Mouse (Mus musculus): ENCODE measurements around the gene Zfp62. TPM values are rescaled to one million over a fixed set of nuclear protein-coding genes. Genes with fewer than 3 reads are reported as not detected.
"Not testable (repeated sequence)": the region's sequence is repeated elsewhere in the genome, so short reads cannot be mapped to it uniquely, and the experiment has no call there.

Gene Zfp62
- polyA plus RNA-seq, 1 experiment from 2014 or later = 33.9 TPM

DNA sequence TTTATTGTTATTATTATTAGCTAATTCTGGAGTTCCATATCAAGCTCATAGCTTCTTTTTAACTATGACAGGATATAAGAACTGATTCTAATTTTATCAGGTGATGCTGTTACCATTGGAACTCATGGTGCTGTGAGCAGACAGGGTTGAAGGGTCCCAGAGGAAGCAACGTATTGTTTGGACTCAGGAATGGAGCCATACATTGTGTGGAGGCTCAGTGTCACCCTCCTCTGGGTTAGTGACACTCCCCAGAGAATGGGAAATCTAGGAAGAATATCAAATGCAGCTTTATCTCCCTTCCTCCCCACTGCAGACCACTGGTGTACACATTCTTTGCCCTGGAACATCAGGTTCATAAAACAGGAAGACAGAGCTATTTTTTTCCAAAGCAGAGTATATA lies 19.9 kb upstream of the Zfp62 start:
- H3K9ac ChIP-seq (ENCODE audit: low read depth, low read length) = no peak overlapping the region
- no peak overlapping the region for H3K4me3 ChIP-seq (ENCODE audit: low read depth, low read length)
- no peaks in the 10 kb centered on the region for H3K36me3 ChIP-seq (ENCODE audit: control insufficient read depth, insufficient read depth, low read length)
- H3K27ac ChIP-seq (ENCODE audit: low read depth, low read length) = no peak overlapping the region
- no peak overlapping the region for H3K4me2 ChIP-seq
- no peaks in the 10 kb centered on the region for H3K9me3 ChIP-seq (replicated peaks; ENCODE audit: control insufficient read depth, low read length)
- H3K4me1 ChIP-seq (ENCODE audit: control insufficient read depth, insufficient read depth, low read length) = no peaks in the 10 kb centered on the region
- no peak for ATAC-seq (replicated peaks; ENCODE audit: insufficient number of reproducible peaks, low FRiP score, low TSS enrichment)
- WGBS (ENCODE audit: insufficient replicate concordance) = 40% methylated on average over 1 of the region's 1 CpGs
- H3K27me3 ChIP-seq (ENCODE audit: control insufficient read depth, insufficient read depth, low read length) = no peaks in the 10 kb centered on the region

DNA sequence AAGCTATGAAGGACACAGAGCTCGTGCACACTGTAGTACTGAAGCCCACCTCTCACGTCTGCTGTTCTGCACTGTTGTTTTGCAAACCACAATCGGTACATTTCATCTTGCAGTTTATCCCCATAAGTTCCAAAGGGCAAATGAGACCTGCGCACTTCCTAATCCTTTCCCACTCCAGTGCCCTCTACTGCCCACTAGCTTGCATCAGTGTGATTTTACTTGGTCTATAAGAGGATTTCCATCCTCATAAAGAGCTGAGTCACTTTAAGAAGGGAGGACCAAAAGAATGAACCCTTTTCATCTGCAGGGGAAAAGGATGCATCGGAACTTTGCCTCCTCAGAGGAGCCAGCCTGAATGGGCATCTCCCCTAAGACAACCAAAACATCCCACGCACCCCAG lies 16.6 kb upstream of the Zfp62 start:
- H3K4me1 ChIP-seq (ENCODE audit: control insufficient read depth, insufficient read depth, low read length) = no peaks in the 10 kb centered on the region
- no peak overlapping the region for H3K27ac ChIP-seq (ENCODE audit: low read depth, low read length)
- H3K4me2 ChIP-seq = no peak overlapping the region
- H3K36me3 ChIP-seq (ENCODE audit: control insufficient read depth, insufficient read depth, low read length) = no peaks in the 10 kb centered on the region
- no peaks in the 10 kb centered on the region for H3K9me3 ChIP-seq (replicated peaks; ENCODE audit: control insufficient read depth, low read length)
- H3K27me3 ChIP-seq (ENCODE audit: control insufficient read depth, insufficient read depth, low read length) = no peaks in the 10 kb centered on the region
- no peak overlapping the region for H3K9ac ChIP-seq (ENCODE audit: low read depth, low read length)
- ATAC-seq (replicated peaks; ENCODE audit: insufficient number of reproducible peaks, low FRiP score, low TSS enrichment) = no peak
- whole genome bisulfite sequencing (ENCODE audit: insufficient replicate concordance) = 81% methylated on average over 6 of the region's 6 CpGs
- no peak overlapping the region for H3K4me3 ChIP-seq (ENCODE audit: low read depth, low read length)

DNA sequence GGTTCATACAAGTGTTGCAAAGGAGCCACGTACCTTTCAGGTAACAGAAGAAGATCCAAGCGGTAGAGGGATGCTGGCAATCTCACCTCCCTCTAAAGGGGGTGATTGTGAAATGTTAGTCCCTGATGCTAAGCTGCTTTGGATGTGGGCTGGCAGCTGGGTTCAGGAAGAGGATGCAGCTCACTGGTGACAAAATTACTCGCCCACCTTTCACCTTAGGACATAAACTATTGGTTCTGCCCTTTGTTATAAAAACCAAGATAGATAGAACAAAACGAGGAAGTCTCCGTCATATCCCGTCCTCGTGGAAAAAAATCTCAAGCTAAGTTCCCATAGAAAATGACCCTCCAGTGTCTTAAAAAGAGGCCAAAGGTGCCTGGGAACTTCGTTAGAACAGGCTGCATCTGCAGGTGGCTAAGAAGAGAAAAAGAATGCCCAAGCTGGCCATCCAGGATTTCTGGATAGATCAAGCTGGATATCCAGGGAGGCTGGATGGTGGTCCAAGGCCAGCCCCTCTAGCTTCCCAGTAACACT lies 16.1 kb upstream of the Zfp62 start, which contains the start of gene Btnl9:
Gene Btnl9 (minus strand): TSS at position 205 of the 534 bp plus-strand sequence.
- no peak within 1 kb of the TSS for H3K27ac ChIP-seq (ENCODE audit: low read depth, low read length)
- WGBS (ENCODE audit: insufficient replicate concordance) = 66% methylated on average over 8 of the region's 8 CpGs
- ATAC-seq (replicated peaks; ENCODE audit: insufficient number of reproducible peaks, low FRiP score, low TSS enrichment) = no peak

DNA sequence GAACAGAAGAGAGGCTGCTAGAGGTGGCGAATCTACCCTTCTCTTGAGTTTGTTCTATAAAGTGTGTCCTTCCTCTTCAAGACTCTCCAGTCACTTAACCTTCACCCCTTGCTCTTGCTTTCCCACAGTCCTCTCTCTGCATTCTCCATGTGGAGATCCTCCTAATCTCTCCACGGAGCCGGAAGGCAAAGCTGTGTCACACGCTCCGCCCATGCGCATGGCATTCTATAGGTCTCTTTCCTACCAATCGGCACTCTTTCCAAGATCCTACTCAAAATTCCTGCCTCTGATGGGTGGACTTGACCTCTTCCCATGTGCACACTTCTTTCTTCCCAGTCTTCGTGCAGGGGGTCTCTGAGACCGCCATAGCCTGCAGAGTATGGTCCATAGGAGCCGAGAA lies 15.4 kb upstream of the Zfp62 start:
- Histone ChIP-seq H3K27ac (ENCODE audit: low read depth, low read length) (no peak overlapping the region), H3K9me3 (replicated peaks; ENCODE audit: control insufficient read depth, low read length) (no peaks in the 10 kb centered on the region), H3K9ac (ENCODE audit: low read depth, low read length) (no peak overlapping the region), H3K36me3 (ENCODE audit: control insufficient read depth, insufficient read depth, low read length) (no peaks in the 10 kb centered on the region), H3K27me3 (ENCODE audit: control insufficient read depth, insufficient read depth, low read length) (no peaks in the 10 kb centered on the region), H3K4me1 (ENCODE audit: control insufficient read depth, insufficient read depth, low read length) (no peaks in the 10 kb centered on the region), H3K4me2 (no peak overlapping the region), H3K4me3 (ENCODE audit: low read depth, low read length) (no peak overlapping the region)
- WGBS (ENCODE audit: insufficient replicate concordance) = 67% methylated on average over 10 of the region's 10 CpGs
- ATAC-seq (replicated peaks; ENCODE audit: insufficient number of reproducible peaks, low FRiP score, low TSS enrichment) = no peak

More for the DNA sequence above, 16.1 kb upstream of the Zfp62 start, which contains the start of gene Btnl9:
- no peaks in the 10 kb centered on the region for H3K36me3 ChIP-seq (ENCODE audit: control insufficient read depth, insufficient read depth, low read length)
- H3K9ac ChIP-seq (ENCODE audit: low read depth, low read length) = no peak within 1 kb of the TSS
- H3K9me3 ChIP-seq (replicated peaks; ENCODE audit: control insufficient read depth, low read length) = no peaks in the 10 kb centered on the region
- H3K4me3 ChIP-seq (ENCODE audit: low read depth, low read length) = no peak within 1 kb of the TSS
- no peak within 1 kb of the TSS for H3K4me2 ChIP-seq
- no peaks in the 10 kb centered on the region for H3K27me3 ChIP-seq (ENCODE audit: control insufficient read depth, insufficient read depth, low read length)
- no peaks in the 10 kb centered on the region for H3K4me1 ChIP-seq (ENCODE audit: control insufficient read depth, insufficient read depth, low read length)

DNA sequence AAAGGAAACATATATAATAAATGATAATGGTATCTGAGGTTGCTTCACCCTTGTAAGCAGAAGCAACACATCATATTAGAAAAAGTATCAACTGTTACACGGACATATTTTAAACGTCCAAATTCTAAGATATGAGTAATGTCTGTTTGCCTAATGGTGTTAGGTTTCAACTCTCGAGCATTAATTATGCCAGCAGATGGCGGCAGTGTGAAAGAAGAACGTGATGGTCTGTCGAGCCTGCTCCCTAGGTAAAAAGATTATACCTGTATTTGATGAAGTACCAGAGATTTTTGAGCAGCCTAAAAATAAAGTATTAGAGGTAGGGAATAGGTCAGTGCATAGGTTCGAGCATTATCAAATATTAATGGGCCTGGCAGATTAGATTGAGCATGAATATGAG lies 13.4 kb upstream of the Zfp62 start:
- no peaks in the 10 kb centered on the region for H3K36me3 ChIP-seq (ENCODE audit: control insufficient read depth, insufficient read depth, low read length)
- H3K9ac ChIP-seq (ENCODE audit: low read depth, low read length) = no peak overlapping the region
- no peak overlapping the region for H3K4me3 ChIP-seq (ENCODE audit: low read depth, low read length)
- no peaks in the 10 kb centered on the region for H3K9me3 ChIP-seq (replicated peaks; ENCODE audit: control insufficient read depth, low read length)
- no peaks in the 10 kb centered on the region for H3K4me1 ChIP-seq (ENCODE audit: control insufficient read depth, insufficient read depth, low read length)
- H3K4me2 ChIP-seq = no peak overlapping the region
- H3K27me3 ChIP-seq (ENCODE audit: control insufficient read depth, insufficient read depth, low read length) = no peaks in the 10 kb centered on the region
- 5% methylated on average over 7 of the region's 7 CpGs for WGBS (ENCODE audit: insufficient replicate concordance)
- H3K27ac ChIP-seq (ENCODE audit: low read depth, low read length) = no peak overlapping the region
- no peak for ATAC-seq (replicated peaks; ENCODE audit: insufficient number of reproducible peaks, low FRiP score, low TSS enrichment)

DNA sequence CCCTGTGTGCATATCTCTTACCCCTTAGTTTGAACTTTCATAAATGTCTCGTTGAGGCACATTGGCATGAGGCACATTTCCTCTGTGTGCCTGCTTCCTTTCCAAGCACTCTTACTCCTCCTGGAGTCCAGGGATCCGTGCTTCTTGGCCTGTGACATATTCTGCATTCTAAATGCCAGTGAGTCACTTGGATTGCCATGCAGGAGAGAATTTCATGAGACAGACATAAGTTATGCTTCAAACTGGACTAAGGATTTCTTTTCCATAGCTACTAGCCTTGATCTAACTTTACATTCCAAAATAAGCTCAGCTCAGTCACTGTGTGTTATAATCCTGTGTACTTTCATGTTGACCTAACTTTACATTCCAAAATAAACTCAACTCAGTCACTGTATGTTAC lies 12.0 kb upstream of the Zfp62 start:
- Histone ChIP-seq H3K27me3 (ENCODE audit: control insufficient read depth, insufficient read depth, low read length) (no peaks in the 10 kb centered on the region), H3K27ac (ENCODE audit: low read depth, low read length) (no peak overlapping the region), H3K4me2 (no peak overlapping the region), H3K9me3 (replicated peaks; ENCODE audit: control insufficient read depth, low read length) (no peaks in the 10 kb centered on the region), H3K9ac (ENCODE audit: low read depth, low read length) (no peak overlapping the region), H3K36me3 (ENCODE audit: control insufficient read depth, insufficient read depth, low read length) (no peaks in the 10 kb centered on the region), H3K4me3 (ENCODE audit: low read depth, low read length) (no peak overlapping the region), H3K4me1 (ENCODE audit: control insufficient read depth, insufficient read depth, low read length) (no peaks in the 10 kb centered on the region)
- WGBS (ENCODE audit: insufficient replicate concordance) = 43% methylated on average over 2 of the region's 2 CpGs
- ATAC-seq (replicated peaks; ENCODE audit: insufficient number of reproducible peaks, low FRiP score, low TSS enrichment) = no peak

DNA sequence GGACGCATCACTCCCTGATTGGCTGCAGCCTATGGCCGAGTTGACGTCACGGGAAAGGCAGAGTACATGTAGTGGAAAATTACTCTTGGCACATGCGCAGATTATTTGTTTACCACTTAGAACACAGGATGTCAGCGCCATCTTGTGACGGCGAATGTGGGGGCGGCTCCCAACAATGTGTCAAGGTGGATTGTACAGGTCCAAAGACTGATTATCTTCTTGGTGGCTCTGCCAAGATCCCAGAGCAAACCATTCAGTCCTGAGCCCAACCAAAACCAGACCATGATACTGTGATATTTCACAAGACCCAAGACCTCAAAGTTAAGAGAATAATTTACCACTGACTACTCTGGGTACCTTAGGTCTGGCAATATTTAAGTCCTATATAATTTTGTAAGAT lies 8.3 kb upstream of the Zfp62 start:
- H3K27me3 ChIP-seq (ENCODE audit: control insufficient read depth, insufficient read depth, low read length); H3K4me2 ChIP-seq; H3K4me1 ChIP-seq (ENCODE audit: control insufficient read depth, insufficient read depth, low read length); H3K9me3 ChIP-seq (replicated peaks; ENCODE audit: control insufficient read depth, low read length); H3K27ac ChIP-seq (ENCODE audit: low read depth, low read length); H3K4me3 ChIP-seq (ENCODE audit: low read depth, low read length); H3K9ac ChIP-seq (ENCODE audit: low read depth, low read length); H3K36me3 ChIP-seq (ENCODE audit: control insufficient read depth, insufficient read depth, low read length); ATAC-seq (replicated peaks; ENCODE audit: insufficient number of reproducible peaks, low FRiP score, low TSS enrichment): not testable (repeated sequence)
- 91% methylated on average over 9 of the region's 9 CpGs for WGBS (ENCODE audit: insufficient replicate concordance)

DNA sequence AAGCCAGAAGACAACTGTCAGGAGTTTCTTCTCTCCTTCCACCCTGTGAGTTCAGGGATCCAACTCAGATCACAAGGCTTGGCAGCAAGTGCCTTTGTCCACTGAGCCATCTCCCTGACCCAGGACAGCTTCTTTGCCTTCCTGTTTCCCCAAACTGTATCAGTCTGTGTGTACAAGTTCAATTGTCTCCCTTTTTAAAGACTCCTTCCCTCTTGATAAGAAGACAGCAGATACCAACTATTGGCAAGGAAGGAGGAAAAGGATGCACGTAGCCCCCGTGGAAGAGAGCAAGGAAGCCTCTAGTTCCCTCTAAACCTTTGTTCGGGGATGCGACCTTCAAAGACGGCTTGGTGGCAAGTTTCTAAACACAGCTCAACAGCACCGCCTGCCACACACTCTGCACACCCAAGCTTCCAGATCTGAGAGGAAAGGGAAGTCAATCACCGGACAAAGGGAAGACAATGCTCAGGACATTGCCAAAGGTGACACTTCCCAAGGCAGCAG lies 7.2 kb upstream of the Zfp62 start:
- Histone ChIP-seq H3K27ac (ENCODE audit: low read depth, low read length) (no peak overlapping the region), H3K4me2 (no peak overlapping the region), H3K9me3 (replicated peaks; ENCODE audit: control insufficient read depth, low read length) (no peaks in the 10 kb centered on the region)

DNA sequence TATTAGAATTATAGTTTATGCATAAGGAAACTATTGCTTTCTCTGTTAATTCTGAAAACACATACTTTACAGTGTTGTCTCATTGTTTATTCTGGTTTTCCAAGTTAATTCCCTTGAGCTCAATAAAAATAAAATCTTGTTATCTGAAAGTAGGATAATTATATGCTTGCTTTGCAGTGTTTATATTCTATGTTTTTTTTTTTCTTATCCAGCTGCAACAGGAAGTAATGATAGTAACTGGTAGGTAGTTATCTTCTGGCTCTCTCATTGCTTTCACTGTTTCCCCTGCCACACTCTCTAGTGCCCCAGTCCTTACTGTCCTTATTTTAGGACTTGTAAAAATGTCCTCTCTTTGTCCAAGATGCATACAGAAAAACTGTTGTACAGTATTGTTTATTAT lies 2.4 kb upstream of the Zfp62 start:
- Histone ChIP-seq H3K4me3 (ENCODE audit: low read depth, low read length) (no peak overlapping the region), H3K27me3 (ENCODE audit: control insufficient read depth, insufficient read depth, low read length) (no peaks in the 10 kb centered on the region), H3K36me3 (ENCODE audit: control insufficient read depth, insufficient read depth, low read length) (no peaks in the 10 kb centered on the region), H3K9ac (ENCODE audit: low read depth, low read length) (no peak overlapping the region), H3K4me1 (ENCODE audit: control insufficient read depth, insufficient read depth, low read length) (peaks cover 9% of the 10 kb centered on the region), H3K9me3 (replicated peaks; ENCODE audit: control insufficient read depth, low read length) (no peaks in the 10 kb centered on the region), H3K4me2 (no peak overlapping the region), H3K27ac (ENCODE audit: low read depth, low read length) (no peak overlapping the region)
- no peak for ATAC-seq (replicated peaks; ENCODE audit: insufficient number of reproducible peaks, low FRiP score, low TSS enrichment)

More for the DNA sequence above, 7.2 kb upstream of the Zfp62 start:
- H3K36me3 ChIP-seq (ENCODE audit: control insufficient read depth, insufficient read depth, low read length) = no peaks in the 10 kb centered on the region
- no peaks in the 10 kb centered on the region for H3K4me1 ChIP-seq (ENCODE audit: control insufficient read depth, insufficient read depth, low read length)
- 69% methylated on average over 7 of the region's 7 CpGs for WGBS (ENCODE audit: insufficient replicate concordance)
- ATAC-seq (replicated peaks; ENCODE audit: insufficient number of reproducible peaks, low FRiP score, low TSS enrichment) = no peak
- no peak overlapping the region for H3K4me3 ChIP-seq (ENCODE audit: low read depth, low read length)
- no peak overlapping the region for H3K9ac ChIP-seq (ENCODE audit: low read depth, low read length)
- H3K27me3 ChIP-seq (ENCODE audit: control insufficient read depth, insufficient read depth, low read length) = no peaks in the 10 kb centered on the region
